Comparison of ENCODE assay signal across 12 mouse cellular contexts in the genomic region with DNA sequence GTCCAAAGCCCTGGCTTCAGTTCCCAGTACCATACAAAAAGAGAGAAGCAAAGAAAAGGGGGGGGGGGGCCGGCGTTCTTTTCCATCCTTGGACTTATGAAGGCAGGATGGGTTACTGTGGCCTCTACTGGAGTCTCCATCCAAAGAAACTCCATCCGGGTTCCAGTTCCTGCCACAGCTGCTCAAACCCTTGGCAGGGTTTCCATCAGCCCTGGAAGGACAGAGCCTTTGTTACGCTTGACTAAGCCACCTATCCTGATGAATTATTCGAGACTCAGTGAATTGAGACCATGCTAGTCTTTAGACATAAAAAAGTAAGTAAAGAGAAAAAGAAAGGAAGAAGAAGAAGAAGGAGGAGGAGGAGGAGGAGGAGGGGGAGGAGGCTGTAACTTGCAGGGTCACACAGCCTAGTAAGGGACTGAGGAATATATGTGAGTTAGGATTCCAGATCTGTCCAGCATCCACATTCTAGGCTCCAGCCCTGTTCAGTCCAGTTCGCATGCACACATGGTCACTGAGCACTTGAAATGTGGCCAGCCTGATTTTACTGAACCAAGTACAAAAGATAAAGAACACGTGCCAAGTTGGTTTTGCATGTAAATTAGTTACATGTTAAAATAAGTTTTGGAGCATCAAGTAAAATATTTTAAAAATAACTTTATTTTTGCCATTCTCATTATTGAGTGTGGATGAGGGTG. TPM values are rescaled to one million over a fixed set of nuclear protein-coding genes. Genes with fewer than 3 reads are reported as not detected.
DNase-seq lines count a peak whose midpoint lies in the region; ATAC-seq and TF ChIP-seq lines count a peak whose summit lies in the region.
"Had no signal": no experiment of that assay in that cellular context is flagged by ENCODE, and none has a peak within 500 bp of the region (broad histone marks: within the 10 kb centered on the region; RNA-seq: fewer than 3 reads in every experiment).

No protein-coding gene starts in this region.

- peaks cover 20% of the 10 kb centered on the region for H3K4me1 ChIP-seq in intestine, embryonic 16.5 days (ENCODE audit: control insufficient read depth, insufficient read depth, low read length)
- H3K4me1 ChIP-seq in intestine, postnatal 0 days (replicated peaks; ENCODE audit: control insufficient read depth, insufficient read depth, low read length), result peaks cover 14% of the 10 kb centered on the region; the same call in 1 of the 2 replicates
- peaks cover 39% of the 10 kb centered on the region for H3K4me1 ChIP-seq in E14TG2a.4 (replicated peaks; ENCODE audit: low read depth, low read length)

- 82% methylated on average over 7 of the region's 7 CpGs for WGBS in intestine, embryonic 16.5 days
- 83% methylated on average over 7 of the region's 7 CpGs for WGBS in intestine, postnatal 0 days

- H3K9me3 ChIP-seq in intestine, embryonic 16.5 days (ENCODE audit: control insufficient read depth, low read length), result no peaks in the 10 kb centered on the region
- H3K9me3 ChIP-seq in intestine, postnatal 0 days (ENCODE audit: control insufficient read depth), result no peaks in the 10 kb centered on the region
- peaks cover 11% of the 10 kb centered on the region for H3K9me3 ChIP-seq in E14TG2a.4 (ENCODE audit: low read length)
- H3K9me3 ChIP-seq: forebrain, embryonic 13.5 days; liver, embryonic 13.5 days had no signal

- no peak overlapping the region for H3K9ac ChIP-seq in intestine, embryonic 16.5 days (ENCODE audit: low read depth, low read length)
- no peak overlapping the region for H3K9ac ChIP-seq in intestine, postnatal 0 days (ENCODE audit: low read depth, low read length)

- TF ChIP-seq CTCF in intestine, postnatal 0 days (IDR thresholded peaks at IDR 0.05; ENCODE audit: low read depth), result no peak
- no peak for TF ChIP-seq CTCF in E14TG2a.4 (conservative IDR thresholded peaks at IDR 0.05; ENCODE audit: low read length)

- no peak overlapping the region for H3K4me2 ChIP-seq in intestine, embryonic 16.5 days (ENCODE audit: low read depth, low read length)
- H3K4me2 ChIP-seq in intestine, postnatal 0 days (replicated peaks; ENCODE audit: low read depth), result no peak overlapping the region

- peak; percentile 43 to 49 for DNase-seq in cerebellum, postnatal 14 days
- DNase-seq in cerebellum, adult 8-10 months, result no peak
- DNase-seq in kidney, adult 8-10 months, result peak; percentile 60 to 63
- no peak for DNase-seq in natural killer cell, adult 2 months (ENCODE audit: low spot score in 2 of 2)
- no peak for DNase-seq in yolk sac, embryonic 10.5 days (ENCODE audit: low spot score)
- DNase-seq: embryo, embryonic 11 days; heart, adult 18-20 months; liver, embryonic 13.5 days had no signal

- no peak for ATAC-seq in intestine, embryonic 16.5 days
- ATAC-seq in intestine, postnatal 0 days, result no peak
- ATAC-seq: forebrain, embryonic 13.5 days had no signal

- H3K27me3 ChIP-seq in intestine, embryonic 16.5 days (replicated peaks; ENCODE audit: control insufficient read depth, insufficient read depth, low read length), result no peaks in the 10 kb centered on the region
- H3K27me3 ChIP-seq in intestine, postnatal 0 days (replicated peaks; ENCODE audit: control insufficient read depth, insufficient read depth, low read length), result no peaks in the 10 kb centered on the region
- no peaks in the 10 kb centered on the region for H3K27me3 ChIP-seq in E14TG2a.4 (ENCODE audit: insufficient read depth, low read length)
- H3K27me3 ChIP-seq: forebrain, embryonic 13.5 days; liver, embryonic 13.5 days had no signal

- H3K36me3 ChIP-seq in intestine, embryonic 16.5 days (ENCODE audit: control insufficient read depth, insufficient read depth, low read length), result no peaks in the 10 kb centered on the region
- H3K36me3 ChIP-seq in intestine, postnatal 0 days (ENCODE audit: control insufficient read depth, insufficient read depth), result no peaks in the 10 kb centered on the region
- peaks cover 4% of the 10 kb centered on the region; the same call in 1 of the 2 replicates for H3K36me3 ChIP-seq in E14TG2a.4 (ENCODE audit: insufficient read depth, low read length)
- H3K36me3 ChIP-seq: liver, embryonic 13.5 days had no signal

- H3K4me3 ChIP-seq in intestine, embryonic 16.5 days (ENCODE audit: low read length), result no peak overlapping the region
- no peak overlapping the region for H3K4me3 ChIP-seq in intestine, postnatal 0 days (ENCODE audit: low read depth, low read length)
- 0 out of 2 replicates have a peak overlapping the region, but pooled peaks have one; percentile 26 for H3K4me3 ChIP-seq in E14TG2a.4 (replicated peaks; ENCODE audit: low read length)
- H3K4me3 ChIP-seq: forebrain, embryonic 13.5 days; liver, embryonic 13.5 days had no signal

- peak overlapping the region; percentile 99; the same call in 1 of the 2 replicates for H3K27ac ChIP-seq in intestine, embryonic 16.5 days (ENCODE audit: low read length)
- H3K27ac ChIP-seq in intestine, postnatal 0 days (ENCODE audit: low read depth, low read length), result no peak overlapping the region

RNA-seq across cellular contexts. Expression of a gene that starts 40.0 kb away (rescaled TPM):
- 173 and 183 TPM in 2 replicates for polyA plus RNA-seq in intestine, embryonic 16.5 days (2015; fragmentation: Nextera tagmentation; extraction: Ambion mirVana)
- polyA plus RNA-seq in intestine, postnatal 0 days (2015; fragmentation: Nextera tagmentation; extraction: Ambion mirVana), result 326 and 327 TPM in 2 replicates

RNA-seq across cellular contexts. Expression of a gene that starts 47.9 kb away (rescaled TPM):
- 17.9 and 21.7 TPM in 2 replicates for polyA plus RNA-seq in intestine, embryonic 16.5 days (2015; fragmentation: Nextera tagmentation; extraction: Ambion mirVana)
- polyA plus RNA-seq in intestine, postnatal 0 days (2015; fragmentation: Nextera tagmentation; extraction: Ambion mirVana), result 12.4 and 12.8 TPM in 2 replicates

RNA-seq across cellular contexts. Expression of a gene that starts 59.6 kb away (rescaled TPM):
- polyA plus RNA-seq in intestine, embryonic 16.5 days (2015; fragmentation: Nextera tagmentation; extraction: Ambion mirVana), result not detected in 2 replicates
- polyA plus RNA-seq in intestine, postnatal 0 days (2015; fragmentation: Nextera tagmentation; extraction: Ambion mirVana), result not detected in 2 replicates
- polyA plus RNA-seq: liver, embryonic 13.5 days had no signal

Comparison
In these comparisons a context has a peak if more than half of its experiments do, and no peak if none do; other contexts are left out.
1. DNase-seq: peak in cerebellum, postnatal 14 days (2 of 2) and kidney, adult 8-10 months (2 of 2); none in cerebellum, adult 8-10 months (single experiment), natural killer cell, adult 2 months (0 of 2) and yolk sac, embryonic 10.5 days (single experiment).